Comparison of ENCODE assay signal across 8 mouse cellular contexts in the genomic region with DNA sequence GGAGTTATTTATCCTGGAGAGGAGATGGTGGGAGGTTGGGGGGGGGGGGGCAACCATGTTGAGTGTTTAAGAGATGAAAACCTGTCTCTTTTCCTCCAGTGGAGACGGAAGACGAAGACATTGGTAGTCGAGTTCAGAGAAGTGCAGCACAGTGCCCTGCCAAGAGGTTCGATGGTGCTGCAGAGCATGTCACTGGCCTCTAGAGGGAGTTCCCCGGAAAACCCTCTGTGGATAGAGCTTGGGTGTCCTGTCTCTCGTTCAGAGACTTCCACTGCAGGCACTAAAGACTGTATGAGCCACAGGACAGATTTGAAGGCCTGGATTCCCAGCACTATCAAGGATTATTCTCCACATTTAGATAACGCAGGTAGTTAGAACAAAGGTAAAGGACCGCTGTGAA.
DNase-seq lines count a peak whose midpoint lies in the region; ATAC-seq and TF ChIP-seq lines count a peak whose summit lies in the region.

No protein-coding gene starts in this region.

- H3K36me3 ChIP-seq in C2C12 (ENCODE audit: control insufficient read depth, insufficient read depth), result no peaks in the 10 kb centered on the region
- no peaks in the 10 kb centered on the region for H3K36me3 ChIP-seq in liver, embryonic 14.5 days (replicated peaks; ENCODE audit: control insufficient read depth, insufficient read depth, low read depth)

- no peak overlapping the region for H3K4me3 ChIP-seq in C2C12 (ENCODE audit: insufficient read depth, poor library complexity, severe bottlenecking)
- H3K4me3 ChIP-seq in liver, embryonic 14.5 days (ENCODE audit: insufficient read depth in 1 of 2, low read depth in 2 of 2, low read length in 2 of 2), result no peak overlapping the region

- H3K79me3 ChIP-seq in C2C12 (ENCODE audit: low read depth), result no peaks in the 10 kb centered on the region

- H3K79me2 ChIP-seq in C2C12 (ENCODE audit: control insufficient read depth, insufficient read depth), result peaks cover 4% of the 10 kb centered on the region

- H3K9ac ChIP-seq in liver, embryonic 14.5 days (replicated peaks), result no peak overlapping the region

- TF ChIP-seq CTCF in C2C12 (IDR thresholded peaks at IDR 0.05; ENCODE audit: control insufficient read depth, insufficient read depth, insufficient read length), result peak; percentile 34
- TF ChIP-seq CTCF in liver, embryonic 14.5 days (IDR thresholded peaks at IDR 0.05; ENCODE audit: low read depth), result peak; percentile 73

- H3K4me1 ChIP-seq in liver, embryonic 14.5 days (replicated peaks; ENCODE audit: control insufficient read depth in 2 of 2, insufficient read depth in 2 of 2, low read length in 1 of 2), result peaks cover 3 to 18% of the 10 kb centered on the region in 2 experiments; a peak in 3 of 4 replicates

- no peaks in the 10 kb centered on the region for H3K9me3 ChIP-seq in liver, embryonic 14.5 days (ENCODE audit: control insufficient read depth, low read length)

- no peak overlapping the region for H3K4me2 ChIP-seq in liver, embryonic 14.5 days (ENCODE audit: low read depth)

- 13% methylated on average over 8 of the region's 8 CpGs for WGBS in liver, embryonic 14.5 days (ENCODE audit: insufficient replicate concordance)

- ATAC-seq in liver, embryonic 14.5 days (ENCODE audit: insufficient read depth), result no peak
- ATAC-seq in activated CD4-positive, CD25-positive, alpha-beta regulatory T cell, adult 4 months, result no peak

- TF ChIP-seq EP300 in liver, embryonic 14.5 days (IDR thresholded peaks at IDR 0.05; ENCODE audit: low read depth), result no peak

- H3ac ChIP-seq in C2C12 (ENCODE audit: control insufficient read depth, insufficient read length, low read depth), result no peak overlapping the region

- H3K27me3 ChIP-seq in C2C12 (ENCODE audit: control insufficient read depth, insufficient read depth, insufficient read length), result no peaks in the 10 kb centered on the region
- H3K27me3 ChIP-seq in liver, embryonic 14.5 days (ENCODE audit: control insufficient read depth, insufficient read depth, low read length), result no peaks in the 10 kb centered on the region

- no peak overlapping the region for H3K27ac ChIP-seq in liver, embryonic 14.5 days

- DNase-seq in ZHBTc4 (ENCODE audit: low read depth, low spot score), result peak; percentile 84
- peak; percentile 70 for DNase-seq in embryo, embryonic 10 days (ENCODE audit: low spot score)
- peak; percentile 61 to 74 for DNase-seq in heart, adult 18-20 months
- peak; percentile 68 for DNase-seq in kidney, adult 9 months
- DNase-seq in liver, embryonic 14.5 days (ENCODE audit: low read depth in 3 of 3, low spot score in 3 of 3), result no peak
- DNase-seq in retina, postnatal 1 day, result peak; percentile 64

TF ChIP-seq in C2C12, 6 proteins besides CTCF, POLR2A, EP300 and RAD21:
- TF ChIP-seq MYOG (IDR thresholded peaks at IDR 0.05; ENCODE audit: control insufficient read depth, extremely low read depth, insufficient read length), result no peak

Comparison
In these comparisons a context has a peak if more than half of its experiments do, and no peak if none do; other contexts are left out.
1. DNase-seq: peak in ZHBTc4 (single experiment), embryo, embryonic 10 days (single experiment), heart, adult 18-20 months (2 of 2), kidney, adult 9 months (single experiment) and retina, postnatal 1 day (single experiment); none in liver, embryonic 14.5 days (0 of 3).